Mouse (Mus musculus): ENCODE data around the gene Ly6g6e. TPM values are rescaled to one million over a fixed set of nuclear protein-coding genes. Genes with fewer than 3 reads are reported as not detected.

Ly6g6e gene
- polyA plus RNA-seq, 1 experiment: 1.3 TPM

DNA sequence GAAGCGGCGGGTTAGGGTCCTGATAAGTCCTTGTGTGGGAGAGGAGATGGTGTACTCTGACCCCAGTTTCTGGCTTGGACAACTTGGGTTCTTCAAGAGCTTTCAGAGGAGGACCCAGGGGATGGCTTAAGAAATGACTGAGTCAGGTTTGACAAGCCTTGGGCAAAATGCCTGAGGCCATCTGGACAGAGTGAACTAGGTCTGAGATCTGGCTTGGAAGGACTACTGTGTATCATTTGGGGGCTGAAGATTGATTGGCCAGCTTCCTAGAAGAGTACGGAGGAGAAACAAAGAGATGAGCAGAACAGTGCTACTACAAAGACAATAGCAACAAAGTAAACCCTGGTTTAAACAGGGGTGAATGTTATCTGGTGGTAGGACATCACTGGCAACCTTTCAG, 13.2 kb upstream of the Ly6g6e start:
- TF ChIP-seq POLR2A (IDR thresholded peaks at IDR 0.05; ENCODE audit: borderline replicate concordance, control insufficient read depth, low read depth, low read length): no peak
- TF ChIP-seq CTCF (IDR thresholded peaks at IDR 0.05; ENCODE audit: control insufficient read depth, insufficient read depth, low read length): no peak
- 77% methylated on average over 3 of the region's 3 CpGs for WGBS
- Histone ChIP-seq H3K4me3 (replicated peaks; ENCODE audit: control insufficient read depth, low read depth, low read length) (no peak overlapping the region), H3K4me1 (ENCODE audit: control insufficient read depth, insufficient read depth, low read length) (no peaks in the 10 kb centered on the region; the same call in 1 of the 2 replicates), H3K27ac (ENCODE audit: control insufficient read depth, insufficient read depth, low read depth, low read length, poor library complexity) (no peak overlapping the region)

DNA sequence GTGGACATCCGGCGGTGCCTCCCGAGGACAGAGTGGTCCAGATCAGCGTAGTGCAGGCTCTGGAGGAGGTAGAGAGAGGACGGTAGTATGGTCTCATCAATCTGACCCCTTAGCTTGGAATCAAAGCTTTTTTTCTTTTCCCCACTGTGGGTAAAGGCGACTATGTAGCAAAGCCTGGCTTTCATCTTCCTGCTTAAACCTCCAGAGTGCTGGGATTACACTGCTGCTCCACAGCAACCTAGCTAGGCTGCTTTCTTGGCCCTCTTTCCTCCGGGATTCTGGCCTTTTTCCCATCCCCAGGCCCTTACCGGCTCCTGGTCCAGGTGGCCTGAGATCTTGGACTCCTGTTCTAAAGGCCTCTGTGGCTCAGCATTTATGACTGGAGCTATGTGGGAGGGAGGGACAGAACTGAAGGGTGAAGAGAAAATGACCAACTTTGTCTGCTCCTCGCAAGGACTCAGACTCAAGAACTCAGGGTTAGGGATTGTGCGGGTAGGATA, 12.3 kb upstream of the Ly6g6e start:
- Histone ChIP-seq H3K4me3 (replicated peaks; ENCODE audit: control insufficient read depth, low read depth, low read length) (no peak overlapping the region), H3K27ac (ENCODE audit: control insufficient read depth, insufficient read depth, low read depth, low read length, poor library complexity) (no peak overlapping the region), H3K4me1 (ENCODE audit: control insufficient read depth, insufficient read depth, low read length) (no peaks in the 10 kb centered on the region; the same call in 1 of the 2 replicates)
- WGBS: 52% methylated on average over 10 of the region's 10 CpGs
- TF ChIP-seq CTCF (IDR thresholded peaks at IDR 0.05; ENCODE audit: control insufficient read depth, insufficient read depth, low read length): no peak
- TF ChIP-seq POLR2A (IDR thresholded peaks at IDR 0.05; ENCODE audit: borderline replicate concordance, control insufficient read depth, low read depth, low read length): no peak

GRCm38 (mm10) chr17:35064951-35065947, 11.5 kb upstream of the Ly6g6e start, which contains the start of gene Ly6g6c:
Gene Ly6g6c (plus strand): TSS chr17:35065388.
- no peak for TF ChIP-seq CTCF (IDR thresholded peaks at IDR 0.05; ENCODE audit: control insufficient read depth, insufficient read depth, low read length)
- 0 out of 2 replicates have a peak, but pooled peaks have one; percentile 14 for TF ChIP-seq POLR2A (IDR thresholded peaks at IDR 0.05; ENCODE audit: borderline replicate concordance, control insufficient read depth, low read depth, low read length)
- 2% methylated on average over 48 of the region's 48 CpGs for WGBS
- Histone ChIP-seq H3K27ac (ENCODE audit: control insufficient read depth, insufficient read depth, low read depth, low read length, poor library complexity) (no peak within 1 kb of the TSS), H3K4me3 (replicated peaks; ENCODE audit: control insufficient read depth, low read depth, low read length) (peak within 1 kb of the TSS; percentile 35), H3K4me1 (ENCODE audit: control insufficient read depth, insufficient read depth, low read length) (no peaks in the 10 kb centered on the region; the same call in 1 of the 2 replicates)

DNA sequence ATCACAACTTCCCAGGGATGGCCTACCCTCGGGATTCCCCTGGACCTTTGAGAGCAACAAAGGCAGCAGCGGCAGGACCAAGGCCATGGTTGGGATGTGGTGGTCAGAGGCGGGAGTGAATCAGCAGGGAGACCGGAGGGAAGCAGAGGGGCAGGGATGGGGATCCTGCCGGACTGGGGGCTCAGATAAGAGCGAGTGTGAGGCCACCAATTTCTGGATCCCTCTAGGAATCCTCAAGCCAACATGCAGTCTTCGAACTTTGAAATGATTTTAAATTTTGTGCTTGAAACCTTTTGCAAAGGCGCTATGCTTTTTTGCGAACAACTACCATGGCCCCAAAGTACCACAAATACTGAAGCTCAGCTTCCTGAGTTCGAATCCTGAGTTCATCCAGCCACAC, 10.6 kb upstream of the Ly6g6e start, which contains the start of gene Mpig6b:
Gene Mpig6b (minus strand): TSS at position 101 of the 400 bp plus-strand sequence.
- WGBS: 48% methylated on average over 10 of the region's 10 CpGs
- Histone ChIP-seq H3K4me1 (ENCODE audit: control insufficient read depth, insufficient read depth, low read length) (no peaks in the 10 kb centered on the region; the same call in 1 of the 2 replicates), H3K27ac (ENCODE audit: control insufficient read depth, insufficient read depth, low read depth, low read length, poor library complexity) (no peak within 1 kb of the TSS), H3K4me3 (replicated peaks; ENCODE audit: control insufficient read depth, low read depth, low read length) (peak within 1 kb of the TSS; percentile 35)
- no peak for TF ChIP-seq POLR2A (IDR thresholded peaks at IDR 0.05; ENCODE audit: borderline replicate concordance, control insufficient read depth, low read depth, low read length)
- TF ChIP-seq CTCF (IDR thresholded peaks at IDR 0.05; ENCODE audit: control insufficient read depth, insufficient read depth, low read length): no peak

- no peak overlapping the region for H3K4me3 ChIP-seq (replicated peaks; ENCODE audit: control insufficient read depth, low read depth, low read length)
- TF ChIP-seq POLR2A (IDR thresholded peaks at IDR 0.05; ENCODE audit: borderline replicate concordance, control insufficient read depth, low read depth, low read length): no peak
- no peak for TF ChIP-seq CTCF (IDR thresholded peaks at IDR 0.05; ENCODE audit: control insufficient read depth, insufficient read depth, low read length)
- no peak overlapping the region for H3K27ac ChIP-seq (ENCODE audit: control insufficient read depth, insufficient read depth, low read depth, low read length, poor library complexity)
- no peaks in the 10 kb centered on the region; the same call in 1 of the 2 replicates for H3K4me1 ChIP-seq (ENCODE audit: control insufficient read depth, insufficient read depth, low read length)
- WGBS: 70% methylated on average over 17 of the region's 17 CpGs
These were observed 8.3 kb upstream of the Ly6g6e start for GRCm38 (mm10) chr17:35068213-35068914.

GRCm38 (mm10) chr17:35070556-35071229, 6.0 kb upstream of the Ly6g6e start:
- H3K4me1 ChIP-seq (ENCODE audit: control insufficient read depth, insufficient read depth, low read length): no peaks in the 10 kb centered on the region
- TF ChIP-seq POLR2A (IDR thresholded peaks at IDR 0.05; ENCODE audit: borderline replicate concordance, control insufficient read depth, low read depth, low read length) (no peak), CTCF (IDR thresholded peaks at IDR 0.05; ENCODE audit: control insufficient read depth, insufficient read depth, low read length) (no peak)
- 35% methylated on average over 6 of the region's 6 CpGs for WGBS
- H3K4me3 ChIP-seq (replicated peaks; ENCODE audit: control insufficient read depth, low read depth, low read length): no peak overlapping the region
- H3K27ac ChIP-seq (ENCODE audit: control insufficient read depth, insufficient read depth, low read depth, low read length, poor library complexity): no peak overlapping the region

- no peak for TF ChIP-seq POLR2A (IDR thresholded peaks at IDR 0.05; ENCODE audit: borderline replicate concordance, control insufficient read depth, low read depth, low read length)
- TF ChIP-seq CTCF (IDR thresholded peaks at IDR 0.05; ENCODE audit: control insufficient read depth, insufficient read depth, low read length): no peak
- H3K27ac ChIP-seq (ENCODE audit: control insufficient read depth, insufficient read depth, low read depth, low read length, poor library complexity): no peak overlapping the region
- no peak overlapping the region for H3K4me3 ChIP-seq (replicated peaks; ENCODE audit: control insufficient read depth, low read depth, low read length)
- 79% methylated on average over 9 of the region's 9 CpGs for WGBS
- H3K4me1 ChIP-seq (ENCODE audit: control insufficient read depth, insufficient read depth, low read length): no peaks in the 10 kb centered on the region
These were observed 5.2 kb upstream of the Ly6g6e start for GRCm38 (mm10) chr17:35071454-35071853.

All from bone marrow, adult 2 months (tissue).